Mouse (Mus musculus): ENCODE data around the gene Thop1.
"Not testable (repeated sequence)": the region's sequence is repeated elsewhere in the genome, so short reads cannot be mapped to it uniquely, and the experiment has no call there.

Gene Thop1

GRCm38 (mm10) chr10:81069836-81070235 lies at the start of gene Thop1:
Gene Thop1 (plus strand): TSS chr10:81070035.
- DNase-seq, result peak; percentile 95

GRCm38 (mm10) chr10:81020207-81020606 lies 49.6 kb upstream of the Thop1 start:
- DNase-seq, result no peak

- no peak for DNase-seq
These were observed 48.2 kb upstream of the Thop1 start for GRCm38 (mm10) chr10:81021547-81022110.

DNA sequence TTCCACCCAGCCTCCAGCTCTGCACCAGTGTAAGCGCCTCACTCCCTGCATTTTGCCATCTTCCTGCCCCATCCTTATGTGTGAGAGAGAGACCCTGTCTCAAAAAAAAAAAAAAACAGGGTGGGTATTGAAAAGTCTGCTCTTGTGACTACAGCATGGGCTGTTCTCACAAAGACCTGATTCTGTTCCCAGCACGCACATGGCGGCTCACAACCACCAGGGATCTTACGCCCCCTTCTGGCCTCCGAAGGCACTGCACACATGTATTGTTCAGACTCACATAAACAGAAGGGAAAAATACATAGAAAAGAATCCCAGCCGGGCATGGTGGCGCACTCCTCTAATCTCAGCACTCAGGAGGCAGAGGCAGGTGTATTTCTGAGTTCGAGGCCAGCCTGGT lies 47.1 kb upstream of the Thop1 start:
- DNase-seq, result peak; percentile 33

DNA sequence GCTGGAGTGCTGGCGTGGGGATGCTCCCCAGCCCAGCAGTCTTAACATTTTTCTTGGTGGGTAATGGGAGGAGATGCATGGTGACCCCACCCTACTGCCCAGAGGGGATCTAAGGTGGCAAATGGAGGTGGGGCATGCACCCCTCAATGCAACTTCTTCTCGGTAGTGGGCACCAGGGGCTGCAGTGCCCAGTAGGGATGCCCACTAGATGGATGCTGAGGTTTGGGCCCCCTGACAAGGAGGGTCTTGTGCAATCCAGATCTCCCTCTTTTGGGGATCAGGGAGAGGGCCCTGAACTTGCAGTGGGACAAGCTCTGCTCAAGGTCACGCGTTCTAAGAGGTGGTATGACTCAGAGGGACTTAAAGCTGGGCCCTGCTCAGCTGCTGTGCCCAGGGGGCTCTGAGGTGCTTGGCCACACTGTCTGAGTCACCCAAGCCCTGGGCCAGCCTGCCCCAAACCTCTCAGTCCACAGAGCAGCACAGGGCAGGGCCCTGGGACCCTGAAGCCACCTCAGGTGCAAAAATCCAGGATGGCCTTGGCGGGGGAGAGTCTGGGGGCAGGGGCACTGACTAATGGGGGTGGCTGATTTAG lies 45.4 kb upstream of the Thop1 start:
- no peak for DNase-seq

- peak; percentile 36 for DNase-seq
These were observed 44.7 kb upstream of the Thop1 start for GRCm38 (mm10) chr10:81025047-81025621.

- DNase-seq, result no peak
These were observed 44.1 kb upstream of the Thop1 start, which contains the start of gene Diras1 for GRCm38 (mm10) chr10:81025639-81026275. Gene Diras1 (minus strand): TSS chr10:81025662.

DNA sequence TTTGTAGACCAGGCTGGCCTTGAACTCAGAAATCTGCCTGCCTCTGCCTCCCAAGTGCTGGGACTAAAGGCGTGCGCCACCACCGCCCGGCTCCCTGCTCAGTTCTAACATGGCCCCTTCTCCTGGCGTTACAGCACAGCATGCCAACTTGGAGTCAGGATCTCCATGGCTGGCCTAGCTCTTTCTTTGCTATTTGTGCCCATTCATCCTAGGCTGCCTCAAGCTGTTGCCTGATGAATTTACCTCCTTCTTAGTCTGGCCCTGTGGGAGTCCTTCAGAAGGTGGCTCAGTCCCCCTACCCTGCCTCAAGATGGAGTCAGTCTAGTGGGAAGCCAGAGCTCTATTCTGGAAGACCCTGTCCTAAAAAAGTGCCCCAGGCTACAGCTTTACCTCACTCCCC lies 43.0 kb upstream of the Thop1 start:
- DNase-seq, result no peak

- no peak for DNase-seq
These were observed 42.5 kb upstream of the Thop1 start for GRCm38 (mm10) chr10:81027331-81027730.

DNA sequence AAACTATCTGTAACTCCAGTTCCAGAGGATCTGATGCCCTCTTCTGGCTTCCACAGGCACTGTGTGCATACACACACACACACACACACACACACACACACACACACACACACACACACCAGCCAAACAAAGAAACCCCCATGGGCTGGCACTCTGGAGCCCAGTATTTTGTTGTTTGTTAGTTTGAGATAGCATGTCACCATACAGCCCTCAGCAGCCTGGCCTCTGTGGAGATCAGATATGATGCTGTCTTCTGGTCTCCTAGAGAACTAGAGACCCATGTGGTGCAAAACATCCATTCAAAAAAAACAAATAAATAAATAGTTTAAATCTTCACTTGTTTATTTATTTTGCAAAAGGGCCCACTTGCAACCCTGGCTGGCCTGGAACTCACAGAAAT lies 41.6 kb upstream of the Thop1 start:
- DNase-seq, result no peak

- no peak for DNase-seq
These were observed 40.8 kb upstream of the Thop1 start for GRCm38 (mm10) chr10:81029031-81029430.

GRCm38 (mm10) chr10:81033586-81033985 lies 36.2 kb upstream of the Thop1 start:
- DNase-seq, result no peak

- DNase-seq, result no peak
These were observed 33.6 kb upstream of the Thop1 start for GRCm38 (mm10) chr10:81036251-81036650.

DNA sequence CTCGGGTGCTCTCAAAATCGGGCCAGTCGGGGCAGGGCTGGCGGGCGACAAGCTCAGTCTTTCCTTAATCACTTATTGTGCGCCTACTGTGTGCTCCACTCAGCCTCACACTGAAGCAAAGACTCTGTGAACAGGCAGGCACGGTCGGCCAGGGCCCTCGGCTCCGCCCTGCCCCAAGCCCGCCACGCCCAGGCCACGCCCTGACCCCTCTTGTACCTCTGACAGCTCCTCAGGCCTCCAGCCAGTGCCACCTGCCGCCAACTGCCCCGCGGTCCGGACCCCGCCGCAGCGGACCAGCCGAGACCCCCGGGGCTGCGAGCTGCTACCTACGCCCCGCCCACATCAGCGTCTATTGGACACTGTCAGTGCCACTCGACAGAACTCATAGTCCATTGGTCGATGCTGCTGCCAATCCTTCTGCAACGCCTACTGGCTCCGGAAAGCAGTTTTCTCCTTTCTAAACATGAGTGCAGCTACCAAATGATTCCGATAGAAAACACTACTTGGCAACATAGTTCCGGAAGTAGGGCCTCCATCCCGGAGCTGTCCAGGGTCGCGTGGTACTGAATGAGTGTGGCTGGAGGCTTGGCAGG lies 32.8 kb upstream of the Thop1 start, which contains the start of gene Slc39a3:
TSS of gene Slc39a3 (minus strand) at position 439 of the 593 bp plus-strand sequence.
- peak; percentile 100 for DNase-seq

- peak; percentile 78 for DNase-seq
These were observed 28.2 kb upstream of the Thop1 start for GRCm38 (mm10) chr10:81041458-81042175.

DNA sequence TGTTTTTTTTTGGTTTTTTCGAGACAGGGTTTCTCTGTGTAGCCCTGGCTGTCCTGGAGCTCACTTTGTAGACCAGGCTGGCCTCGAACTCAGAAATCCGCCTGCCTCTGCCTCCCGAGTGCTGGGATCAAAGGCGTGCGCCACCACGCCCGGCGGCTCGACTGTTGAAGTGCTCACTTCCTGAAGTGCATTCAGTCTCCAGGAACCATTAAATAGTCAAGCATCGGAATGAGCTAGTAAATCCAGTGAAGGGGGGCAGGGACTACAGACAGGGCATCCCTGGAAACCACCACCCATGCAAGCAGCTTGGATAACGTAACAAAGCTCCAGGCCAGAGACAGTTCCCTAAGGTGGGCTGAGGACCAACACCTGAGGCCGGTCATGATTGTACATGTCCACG lies 24.6 kb upstream of the Thop1 start:
- not testable (repeated sequence) for DNase-seq

GRCm38 (mm10) chr10:81050645-81051044 lies 19.2 kb upstream of the Thop1 start:
- DNase-seq, result no peak

DNA sequence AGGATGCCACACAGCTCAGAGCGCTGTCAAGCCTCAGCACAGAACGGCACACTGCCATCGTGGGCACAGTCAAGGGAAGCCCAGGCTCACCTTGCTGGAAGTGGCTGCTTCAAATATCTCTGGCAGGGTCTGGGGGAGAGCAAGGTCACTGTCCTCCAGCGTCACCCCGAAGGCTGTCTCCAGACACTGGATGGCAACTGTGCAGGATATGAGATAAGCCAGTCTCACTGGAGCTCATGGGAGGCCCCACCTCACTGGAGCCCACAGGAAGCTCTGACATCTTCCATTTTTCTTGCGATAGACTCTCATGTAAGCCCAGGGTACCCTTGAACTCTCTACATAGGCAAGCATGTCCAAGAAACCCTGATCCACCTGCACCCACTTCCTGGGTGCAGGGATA lies 18.7 kb upstream of the Thop1 start:
- DNase-seq, result no peak

- DNase-seq, result no peak
These were observed 17.3 kb upstream of the Thop1 start for GRCm38 (mm10) chr10:81052577-81052976.

GRCm38 (mm10) chr10:81055169-81055568 lies 14.7 kb upstream of the Thop1 start:
- no peak for DNase-seq

DNA sequence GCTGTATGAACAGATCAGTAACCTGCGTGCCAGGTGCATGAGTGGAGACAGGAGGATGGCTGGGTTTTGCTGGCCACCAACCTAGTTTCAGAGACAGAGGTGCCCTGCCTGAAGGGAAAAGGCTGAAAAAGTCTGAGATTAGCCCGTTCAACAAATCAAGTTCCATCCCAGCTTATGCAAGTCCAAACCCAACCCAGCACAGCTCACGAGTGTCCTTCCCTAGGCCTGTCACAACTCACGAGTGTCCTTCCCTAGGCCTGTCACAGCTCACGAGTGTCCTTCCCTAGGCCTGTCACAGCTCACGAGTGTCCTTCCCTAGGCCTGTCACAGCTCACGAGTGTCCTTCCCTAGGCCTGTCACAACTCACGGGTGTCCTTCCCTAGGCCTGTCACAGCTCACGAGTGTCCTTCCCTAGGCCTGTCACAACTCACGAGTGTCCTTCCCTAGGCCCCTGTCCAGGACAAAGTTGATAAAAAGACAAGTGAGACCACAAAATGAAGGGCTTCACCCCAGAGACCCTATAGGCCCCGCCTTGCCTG lies 14.0 kb upstream of the Thop1 start:
- DNase-seq, result not testable (repeated sequence)

- DNase-seq, result no peak
These were observed 12.3 kb upstream of the Thop1 start for GRCm38 (mm10) chr10:81057406-81058130.

All from right cerebral cortex, postnatal 4 days (tissue).